Mouse (Mus musculus): ENCODE measurements around the gene Orai2. TPM values are rescaled to one million over a fixed set of nuclear protein-coding genes. Genes with fewer than 3 reads are reported as not detected.

The Orai2 gene
- 2.9 and 4.8 TPM in 2 replicates for total RNA-seq (2012; rRNA removed)

- H3K4me3 ChIP-seq (ENCODE audit: insufficient read depth in 1 of 2, low read depth in 1 of 2, low read length in 2 of 2, poor library complexity in 1 of 2, severe bottlenecking in 1 of 2): peak within 1 kb of the TSS; percentile 54 to 67
- H3K4me1 ChIP-seq (ENCODE audit: control insufficient read depth in 2 of 2, insufficient read depth in 2 of 2, low read length in 2 of 2, poor library complexity in 1 of 2): peaks cover 0 to 3% of the 10 kb centered on the region in 2 experiments; a peak in 1 of 4 replicates
- TF ChIP-seq CHD2 (IDR thresholded peaks at IDR 0.05; ENCODE audit: low read depth, low read length) (no peak), ZNF384 (IDR thresholded peaks at IDR 0.05; ENCODE audit: low read depth, low read length) (no peak), MAFK (IDR thresholded peaks at IDR 0.05; ENCODE audit: insufficient read depth, low read depth, low read length) (no peak), HCFC1 (IDR thresholded peaks at IDR 0.05; ENCODE audit: borderline replicate concordance, insufficient read depth, low read length) (no peak), ZC3H11A (IDR thresholded peaks at IDR 0.05; ENCODE audit: borderline replicate concordance, low read depth, low read length) (no peak)
- H3K9me3 ChIP-seq (ENCODE audit: control insufficient read depth, insufficient read depth, low read depth, low read length): no peaks in the 10 kb centered on the region
- in situ Hi-C loops (cut with MboI; ENCODE audit: low sequenced_read_pairs in 2 of 2, unreplicated experiment in 2 of 2): no loop called here
- H3K27ac ChIP-seq (ENCODE audit: insufficient read depth, low read depth, low read length, poor library complexity, severe bottlenecking): no peak within 1 kb of the TSS
- peak within 1 kb of the TSS; percentile 29; the same call in 1 of the 2 replicates for H3K9ac ChIP-seq (ENCODE audit: insufficient read depth, low read depth, low read length, poor library complexity, severe bottlenecking)
- no peaks in the 10 kb centered on the region for H3K36me3 ChIP-seq (ENCODE audit: control insufficient read depth, insufficient read depth, low read length, poor library complexity, severe bottlenecking)
- no peak for DNase-seq (ENCODE audit: low read depth, low spot score)
Observed at GRCm38 (mm10) chr5:136170512-136171362, at the start of gene Orai2. Gene Orai2 (minus strand): TSS chr5:136170713.

- H3K9me3 ChIP-seq (ENCODE audit: control insufficient read depth, insufficient read depth, low read depth, low read length): no peaks in the 10 kb centered on the region
- H3K4me3 ChIP-seq (ENCODE audit: insufficient read depth in 1 of 2, low read depth in 1 of 2, low read length in 2 of 2, poor library complexity in 1 of 2, severe bottlenecking in 1 of 2): peak overlapping the region; percentile 32 to 35; a peak in 3 of 4 replicates
- no peaks in the 10 kb centered on the region for H3K36me3 ChIP-seq (ENCODE audit: control insufficient read depth, insufficient read depth, low read length, poor library complexity, severe bottlenecking)
- in situ Hi-C loops (cut with MboI; ENCODE audit: low sequenced_read_pairs in 2 of 2, unreplicated experiment in 2 of 2): no loop called here
- no peaks in the 10 kb centered on the region; a peak in 1 of 4 replicates for H3K4me1 ChIP-seq (ENCODE audit: control insufficient read depth in 2 of 2, insufficient read depth in 2 of 2, low read length in 2 of 2, poor library complexity in 1 of 2)
- H3K9ac ChIP-seq (ENCODE audit: insufficient read depth, low read depth, low read length, poor library complexity, severe bottlenecking): no peak overlapping the region
- no peak for TF ChIP-seq HCFC1 (IDR thresholded peaks at IDR 0.05; ENCODE audit: borderline replicate concordance, insufficient read depth, low read length)
- no peak for TF ChIP-seq ZC3H11A (IDR thresholded peaks at IDR 0.05; ENCODE audit: borderline replicate concordance, low read depth, low read length)
- no peak for TF ChIP-seq ZNF384 (IDR thresholded peaks at IDR 0.05; ENCODE audit: low read depth, low read length)
- TF ChIP-seq MAFK (IDR thresholded peaks at IDR 0.05; ENCODE audit: insufficient read depth, low read depth, low read length): no peak
- TF ChIP-seq CHD2 (IDR thresholded peaks at IDR 0.05; ENCODE audit: low read depth, low read length): no peak
- DNase-seq (ENCODE audit: low read depth, low spot score): no peak
- H3K27ac ChIP-seq (ENCODE audit: insufficient read depth, low read depth, low read length, poor library complexity, severe bottlenecking): no peak overlapping the region
Observed at GRCm38 (mm10) chr5:136218585-136218984, 48.1 kb upstream of the Orai2 start.

GRCm38 (mm10) chr5:136217932-136218381 lies 47.4 kb upstream of the Orai2 start:
- Histone ChIP-seq H3K4me1 (ENCODE audit: control insufficient read depth in 2 of 2, insufficient read depth in 2 of 2, low read length in 2 of 2, poor library complexity in 1 of 2) (no peaks in the 10 kb centered on the region; a peak in 1 of 4 replicates), H3K4me3 (ENCODE audit: insufficient read depth in 1 of 2, low read depth in 1 of 2, low read length in 2 of 2, poor library complexity in 1 of 2, severe bottlenecking in 1 of 2) (no peak overlapping the region), H3K9me3 (ENCODE audit: control insufficient read depth, insufficient read depth, low read depth, low read length) (no peaks in the 10 kb centered on the region), H3K27ac (ENCODE audit: insufficient read depth, low read depth, low read length, poor library complexity, severe bottlenecking) (no peak overlapping the region), H3K36me3 (ENCODE audit: control insufficient read depth, insufficient read depth, low read length, poor library complexity, severe bottlenecking) (no peaks in the 10 kb centered on the region), H3K9ac (ENCODE audit: insufficient read depth, low read depth, low read length, poor library complexity, severe bottlenecking) (no peak overlapping the region)
- in situ Hi-C loops (cut with MboI; ENCODE audit: low sequenced_read_pairs in 2 of 2, unreplicated experiment in 2 of 2): no loop called here
- no peak for DNase-seq (ENCODE audit: low read depth, low spot score)
- TF ChIP-seq CHD2 (IDR thresholded peaks at IDR 0.05; ENCODE audit: low read depth, low read length) (no peak), HCFC1 (IDR thresholded peaks at IDR 0.05; ENCODE audit: borderline replicate concordance, insufficient read depth, low read length) (no peak), ZNF384 (IDR thresholded peaks at IDR 0.05; ENCODE audit: low read depth, low read length) (no peak), ZC3H11A (IDR thresholded peaks at IDR 0.05; ENCODE audit: borderline replicate concordance, low read depth, low read length) (no peak), MAFK (IDR thresholded peaks at IDR 0.05; ENCODE audit: insufficient read depth, low read depth, low read length) (no peak)

- TF ChIP-seq ZC3H11A (IDR thresholded peaks at IDR 0.05; ENCODE audit: borderline replicate concordance, low read depth, low read length) (no peak), CHD2 (IDR thresholded peaks at IDR 0.05; ENCODE audit: low read depth, low read length) (no peak), MAFK (IDR thresholded peaks at IDR 0.05; ENCODE audit: insufficient read depth, low read depth, low read length) (no peak), HCFC1 (IDR thresholded peaks at IDR 0.05; ENCODE audit: borderline replicate concordance, insufficient read depth, low read length) (no peak)
- H3K27ac ChIP-seq (ENCODE audit: insufficient read depth, low read depth, low read length, poor library complexity, severe bottlenecking): no peak overlapping the region
- no peaks in the 10 kb centered on the region for H3K9me3 ChIP-seq (ENCODE audit: control insufficient read depth, insufficient read depth, low read depth, low read length)
- H3K9ac ChIP-seq (ENCODE audit: insufficient read depth, low read depth, low read length, poor library complexity, severe bottlenecking): no peak overlapping the region
- H3K4me1 ChIP-seq (ENCODE audit: control insufficient read depth in 2 of 2, insufficient read depth in 2 of 2, low read length in 2 of 2, poor library complexity in 1 of 2): no peaks in the 10 kb centered on the region; a peak in 1 of 4 replicates
- H3K4me3 ChIP-seq (ENCODE audit: insufficient read depth in 1 of 2, low read depth in 1 of 2, low read length in 2 of 2, poor library complexity in 1 of 2, severe bottlenecking in 1 of 2): no peak overlapping the region
- in situ Hi-C loops (cut with MboI; ENCODE audit: low sequenced_read_pairs in 2 of 2, unreplicated experiment in 2 of 2): no loop called here
- DNase-seq (ENCODE audit: low read depth, low spot score): no peak
- no peaks in the 10 kb centered on the region for H3K36me3 ChIP-seq (ENCODE audit: control insufficient read depth, insufficient read depth, low read length, poor library complexity, severe bottlenecking)
Observed at GRCm38 (mm10) chr5:136217004-136217665, 46.6 kb upstream of the Orai2 start.

All from ES-E14 (cell line).